Mouse (Mus musculus) MEL (cell line): ENCODE data around the gene Dcaf10. TPM values are rescaled to one million over a fixed set of nuclear protein-coding genes. Genes with fewer than 3 reads are reported as not detected.

ENCODE experiments used
- DNase-seq: peaks from one replicate; pipeline ENCODE4 v3.0.0; 2011; ENCODE audit warnings: low read depth, low spot score
- H3K27ac ChIP-seq: 2 replicates; pipeline ENCODE4 v1.5.1; 2012; ENCODE audit warnings: low read depth, mild to moderate bottlenecking, control low read depth, low read length, moderate library complexity; ENCODE audit not compliant: control insufficient read depth
- H3K27me3 ChIP-seq, 2 experiments: fragments of 150-350 bp in 1 of 2; sonication (generic) in 1 of 2; 2 replicates each; pipeline ENCODE4 v1.6.1; 2012; ENCODE audit warnings: low read length in 2 of 2, mild to moderate bottlenecking in 2 of 2, improper control_type of control experiment in 1 of 2, moderate library complexity in 1 of 2; ENCODE audit not compliant: insufficient read depth in 2 of 2, control insufficient read depth in 1 of 2
- H3K36me3 ChIP-seq, 2 experiments: 2 replicates each; pipeline ENCODE4 v1.6.1; 2012 to 2014; ENCODE audit warnings: low read length in 2 of 2, improper control_type of control experiment in 1 of 2, inconsistent platforms in 1 of 2, mild to moderate bottlenecking in 1 of 2; ENCODE audit not compliant: insufficient read depth in 2 of 2, control insufficient read depth in 1 of 2
- H3K4me1 ChIP-seq, 2 experiments: fragments of 150-350 bp in 1 of 2; sonication (generic) in 1 of 2; 2 replicates each; pipeline ENCODE4 v1.6.1; 2012; ENCODE audit warnings: low read length in 2 of 2, improper control_type of control experiment in 1 of 2, mild to moderate bottlenecking in 1 of 2; ENCODE audit not compliant: insufficient read depth in 2 of 2, control insufficient read depth in 1 of 2
- H3K4me3 ChIP-seq, 2 experiments: fragments of 150-350 bp in 1 of 2; sonication (generic) in 1 of 2; 2 replicates each; pipeline ENCODE4 v1.5.1; 2012; ENCODE audit warnings: low read depth in 2 of 2, low read length in 2 of 2, mild to moderate bottlenecking in 2 of 2, moderate library complexity in 2 of 2, control low read depth in 1 of 2, improper control_type of control experiment in 1 of 2; ENCODE audit not compliant: control insufficient read depth in 1 of 2, insufficient read depth in 1 of 2
- H3K79me2 ChIP-seq: 2 replicates; pipeline ENCODE4 v1.6.1; 2012; ENCODE audit warnings: mild to moderate bottlenecking, low read length, moderate library complexity; ENCODE audit not compliant: control insufficient read depth, poor library complexity, insufficient read depth
- H3K9ac ChIP-seq: 2 replicates; pipeline ENCODE4 v1.6.1; 2012; ENCODE audit warnings: low read depth, mild to moderate bottlenecking, control low read depth, low read length, moderate library complexity; ENCODE audit not compliant: control insufficient read depth, poor library complexity, severe bottlenecking
- H3K9me3 ChIP-seq: fragments of 150-350 bp; sonication (generic); replicated peaks from 2 replicates; pipeline ENCODE4 v1.6.1; 2012; ENCODE audit warnings: mild to moderate bottlenecking, low read length, improper control_type of control experiment, moderate library complexity; ENCODE audit not compliant: insufficient read depth
- BHLHE40 ChIP-seq: IDR thresholded peaks from 2 replicates; pipeline ENCODE4 v1.6.1; 2012; ENCODE audit warnings: low read depth, mild to moderate bottlenecking, inconsistent platforms, low read length, improper control_type of control experiment, borderline replicate concordance
- CHD1 ChIP-seq: IDR thresholded peaks from 2 replicates; pipeline ENCODE4 v1.6.1; 2012; ENCODE audit warnings: low read depth, mild to moderate bottlenecking, inconsistent platforms, low read length, improper control_type of control experiment
- CHD2 ChIP-seq: IDR thresholded peaks from 2 replicates; pipeline ENCODE4 v1.6.1; 2011; ENCODE audit warnings: low read length, improper control_type of control experiment
- CTCF ChIP-seq, 3 experiments: IDR thresholded peaks in 2 of 3; conservative IDR thresholded peaks in 1 of 3; 2 replicates each; pipeline ENCODE4 v1.5.1; 2011 to 2012; ENCODE audit warnings: low read length in 3 of 3, low read depth in 2 of 3, mild to moderate bottlenecking in 2 of 3, improper control_type of control experiment in 1 of 3, inconsistent platforms in 1 of 3, mixed read lengths in 1 of 3, moderate library complexity in 1 of 3; ENCODE audit not compliant: control insufficient read depth in 1 of 3, insufficient read depth in 1 of 3, poor library complexity in 1 of 3, severe bottlenecking in 1 of 3
- ELF1 ChIP-seq: IDR thresholded peaks from 2 replicates; pipeline ENCODE4 v1.6.1; 2014; ENCODE audit warnings: low read depth, mild to moderate bottlenecking, inconsistent platforms, low read length, improper control_type of control experiment, moderate library complexity
- EP300 ChIP-seq, 2 experiments: IDR thresholded peaks; 2 replicates each; pipeline ENCODE4 v1.6.1; 2011; ENCODE audit warnings: improper control_type of control experiment in 2 of 2, low read length in 2 of 2, low read depth in 1 of 2, mild to moderate bottlenecking in 1 of 2
- ETS1 ChIP-seq: IDR thresholded peaks from 2 replicates; pipeline ENCODE4 v1.6.1; 2012; ENCODE audit warnings: low read depth, mild to moderate bottlenecking, inconsistent platforms, low read length, improper control_type of control experiment, moderate library complexity
- GATA1 ChIP-seq: IDR thresholded peaks from 2 replicates; pipeline ENCODE4 v1.6.1; 2011; ENCODE audit warnings: low read depth, low read length, improper control_type of control experiment
- HCFC1 ChIP-seq: IDR thresholded peaks from 2 replicates; pipeline ENCODE4 v1.6.1; 2012; ENCODE audit warnings: low read depth, mild to moderate bottlenecking, inconsistent platforms, low read length, improper control_type of control experiment, moderate library complexity
- KAT2A ChIP-seq: conservative IDR thresholded peaks from 2 replicates; pipeline ENCODE4 v1.6.1; 2012; ENCODE audit warnings: low read depth, low read length, improper control_type of control experiment, inconsistent platforms
- MAFK ChIP-seq: IDR thresholded peaks from 2 replicates; pipeline ENCODE4 v1.6.1; 2011; ENCODE audit warnings: low read depth, mild to moderate bottlenecking, low read length, improper control_type of control experiment, borderline replicate concordance
- MAX ChIP-seq: IDR thresholded peaks from 2 replicates; pipeline ENCODE4 v1.6.1; 2011; ENCODE audit warnings: low read length, improper control_type of control experiment
- MAZ ChIP-seq: IDR thresholded peaks from 2 replicates; pipeline ENCODE4 v1.6.1; 2012; ENCODE audit warnings: low read depth, mild to moderate bottlenecking, inconsistent platforms, low read length, improper control_type of control experiment
- MEF2A ChIP-seq: IDR thresholded peaks from 2 replicates; pipeline ENCODE4 v1.6.1; 2014; ENCODE audit warnings: low read depth, mild to moderate bottlenecking, inconsistent platforms, low read length, improper control_type of control experiment; ENCODE audit not compliant: poor library complexity, insufficient replicate concordance, severe bottlenecking; ENCODE audit errors: extremely low read depth
- MXI1 ChIP-seq: IDR thresholded peaks from 2 replicates; pipeline ENCODE4 v1.6.1; 2011; ENCODE audit warnings: mild to moderate bottlenecking, low read depth, low read length, improper control_type of control experiment
- MYC ChIP-seq: IDR thresholded peaks from 2 replicates; pipeline ENCODE4 v1.6.1; 2011; ENCODE audit warnings: low read depth, mild to moderate bottlenecking, low read length, improper control_type of control experiment, moderate library complexity
- NELFE ChIP-seq: IDR thresholded peaks from 2 replicates; pipeline ENCODE4 v1.6.1; 2011; ENCODE audit warnings: low read depth, low read length, improper control_type of control experiment
- NRF1 ChIP-seq: IDR thresholded peaks from 2 replicates; pipeline ENCODE4 v1.6.1; 2014; ENCODE audit warnings: low read depth, mild to moderate bottlenecking, inconsistent platforms, low read length, improper control_type of control experiment, moderate library complexity; ENCODE audit not compliant: poor library complexity, insufficient read depth, severe bottlenecking
- RAD21 ChIP-seq: IDR thresholded peaks from 2 replicates; pipeline ENCODE4 v1.6.1; 2011; ENCODE audit warnings: mild to moderate bottlenecking, low read depth, low read length, improper control_type of control experiment
- SIN3A ChIP-seq: IDR thresholded peaks from 2 replicates; pipeline ENCODE4 v1.6.1; 2012; ENCODE audit warnings: low read length, improper control_type of control experiment, inconsistent platforms
- TAL1 ChIP-seq: IDR thresholded peaks from 2 replicates; pipeline ENCODE4 v1.6.1; 2012; ENCODE audit warnings: mild to moderate bottlenecking, inconsistent platforms, low read length, moderate library complexity, mixed read lengths
- TBP ChIP-seq: IDR thresholded peaks from 2 replicates; pipeline ENCODE4 v1.8.0; 2011; ENCODE audit warnings: low read depth, low read length, improper control_type of control experiment
- UBTF ChIP-seq: IDR thresholded peaks from 2 replicates; pipeline ENCODE4 v1.6.1; 2012; ENCODE audit warnings: low read depth, mild to moderate bottlenecking, inconsistent platforms, low read length, improper control_type of control experiment, moderate library complexity, borderline replicate concordance; ENCODE audit not compliant: insufficient read depth
- USF1 ChIP-seq: IDR thresholded peaks from 2 replicates; pipeline ENCODE4 v1.6.1; 2014; ENCODE audit warnings: low read depth, mild to moderate bottlenecking, inconsistent platforms, low read length, improper control_type of control experiment, moderate library complexity
- USF2 ChIP-seq, 2 experiments: IDR thresholded peaks; 2 replicates each; pipeline ENCODE4 v1.6.1; 2011 to 2012; ENCODE audit warnings: improper control_type of control experiment in 2 of 2, low read length in 2 of 2, borderline replicate concordance in 1 of 2, inconsistent platforms in 1 of 2, low read depth in 1 of 2, mild to moderate bottlenecking in 1 of 2; ENCODE audit not compliant: insufficient read depth in 1 of 2
- ZC3H11A ChIP-seq: IDR thresholded peaks from 2 replicates; pipeline ENCODE4 v1.6.1; 2012; ENCODE audit warnings: low read depth, mild to moderate bottlenecking, inconsistent platforms, low read length, improper control_type of control experiment
- polyA plus RNA-seq, 2 experiments: library from polyadenylated mRNA; stranded (reverse) in 1 of 2; unstranded in 1 of 2; fragments of >175 nt in 1 of 2; fragments of >200 nt in 1 of 2; gene quantifications; 2 replicates each; pipeline versions ENCODE4 v1.2.1 to v1.2.4; 2012; ENCODE audit warnings: low replicate concordance in 2 of 2, low read depth in 1 of 2; ENCODE audit not compliant: insufficient read length in 2 of 2, insufficient read depth in 1 of 2, missing spikeins in 1 of 2
- total RNA-seq: library from RNA; depleted of rRNA; stranded (reverse); fragments of 300-350 nt; gene quantifications from 2 replicates; pipeline ENCODE4 v1.2.3, GENCODE M21; 2012

Dcaf10 gene
- total and polyA plus RNA-seq, 3 experiments: 7.6 to 10.7 TPM; not detected in 1

DNA sequence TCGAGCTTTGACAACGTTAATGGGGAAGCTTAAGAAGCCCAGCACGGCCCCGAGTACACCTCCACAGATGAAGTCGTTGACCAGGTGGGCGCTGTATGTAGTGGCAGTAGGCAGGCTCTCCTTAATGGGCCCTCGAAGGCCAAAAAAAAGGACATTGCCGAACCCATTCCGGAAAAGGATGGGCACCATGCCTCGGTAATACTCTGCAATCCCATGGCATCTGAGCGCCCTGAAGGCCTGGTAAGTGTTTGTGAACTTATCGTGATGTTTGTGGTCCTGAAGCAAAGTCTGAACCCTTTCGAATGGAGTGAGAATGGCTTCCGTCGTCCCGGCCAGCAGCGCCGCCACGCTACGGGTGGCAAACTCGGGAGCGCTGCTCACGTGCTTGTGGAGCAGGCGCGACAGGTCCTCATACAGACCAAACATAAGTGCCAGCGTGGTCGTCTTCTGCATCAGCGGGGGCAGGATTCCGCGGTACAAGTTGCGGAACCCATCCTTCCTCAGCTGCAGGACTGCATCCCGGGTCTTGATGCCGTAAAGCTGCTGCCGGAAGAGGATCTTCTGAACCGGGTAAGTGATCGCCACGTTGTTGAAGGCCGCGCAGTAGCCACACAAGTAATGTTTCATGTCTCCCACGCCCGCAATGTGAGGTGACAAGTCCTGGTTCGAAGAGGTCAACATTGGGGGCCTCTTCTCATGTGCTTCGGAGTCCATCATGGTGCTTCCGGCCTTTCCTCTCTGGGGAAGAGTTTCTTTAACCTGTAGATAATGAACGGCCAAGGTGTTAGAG, 57.7 kb downstream of the Dcaf10 start:
- Histone ChIP-seq H3K27me3 (no peaks in the 10 kb centered on the region), H3K79me2 (peaks cover 11% of the 10 kb centered on the region; the same call in 1 of the 2 replicates)
- TF ChIP-seq ELF1 (no peak), BHLHE40 (no peak), USF2 (IDR thresholded peaks at IDR 0.05; ENCODE audit: borderline replicate concordance in 1 of 2, insufficient read depth in 1 of 2, low read depth in 1 of 2, low read length in 2 of 2) (no peak), MEF2A (no peak), ZC3H11A (no peak), MYC (no peak), MAZ (no peak), MAX (no peak), MXI1 (no peak), UBTF (no peak), CHD1 (no peak), NELFE (no peak), SIN3A (no peak), TAL1 (no peak), NRF1 (no peak), HCFC1 (no peak), GATA1 (no peak)
- TF ChIP-seq, all 39 proteins: peak for 0
- no peaks in the 10 kb centered on the region for H3K9me3 ChIP-seq
- no peak overlapping the region for H3K4me3 ChIP-seq
- H3K4me1 ChIP-seq: peaks cover 6 to 22% of the 10 kb centered on the region in 2 experiments
- peaks cover 14 to 24% of the 10 kb centered on the region in 2 experiments for H3K36me3 ChIP-seq
- no peak overlapping the region for H3K27ac ChIP-seq
- H3K9ac ChIP-seq: no peak overlapping the region
- no peak for DNase-seq

DNA sequence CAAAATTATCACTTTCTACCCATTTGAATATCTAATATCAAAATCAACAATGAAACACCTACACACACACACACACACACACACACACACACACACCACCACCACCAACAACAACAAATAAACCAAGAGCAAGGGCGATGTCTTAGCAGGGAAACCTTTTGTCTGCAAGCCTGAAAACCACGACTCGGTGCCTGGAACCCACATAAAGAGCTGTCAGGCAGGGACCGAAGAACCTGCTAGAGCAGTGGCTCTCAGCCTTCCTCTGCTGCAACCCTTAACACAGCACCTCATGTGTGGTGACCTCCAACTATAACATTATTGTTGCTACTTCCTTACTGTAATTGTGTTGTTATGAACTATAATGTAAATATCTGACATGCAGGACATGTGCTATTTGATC, 60.4 kb downstream of the Dcaf10 start:
- no peak overlapping the region for H3K9ac ChIP-seq
- H3K79me2 ChIP-seq: peaks cover 20% of the 10 kb centered on the region
- no peaks in the 10 kb centered on the region for H3K9me3 ChIP-seq
- no peak for TF ChIP-seq USF1
- no peak for TF ChIP-seq MXI1
- TF ChIP-seq HCFC1: no peak
- TF ChIP-seq MAFK: no peak
- TF ChIP-seq USF2 (IDR thresholded peaks at IDR 0.05; ENCODE audit: borderline replicate concordance in 1 of 2, insufficient read depth in 1 of 2, low read depth in 1 of 2, low read length in 2 of 2): no peak
- no peak for TF ChIP-seq TBP
- TF ChIP-seq CTCF (IDR thresholded peaks at IDR 0.05 in 2 of 3, conservative IDR thresholded peaks at IDR 0.05 in 1 of 3; ENCODE audit: control insufficient read depth in 1 of 3, insufficient read depth in 1 of 3, low read depth in 2 of 3, low read length in 3 of 3, poor library complexity in 1 of 3, severe bottlenecking in 1 of 3): no peak
- no peak for TF ChIP-seq CHD2
- no peak for TF ChIP-seq ETS1
- no peak for TF ChIP-seq EP300 (IDR thresholded peaks at IDR 0.05; ENCODE audit: low read depth in 1 of 2, low read length in 2 of 2)
- no peak for TF ChIP-seq NRF1
- TF ChIP-seq RAD21: no peak
- TF ChIP-seq ELF1: no peak
- TF ChIP-seq SIN3A: no peak
- no peak for TF ChIP-seq KAT2A
- TF ChIP-seq, all 39 proteins: peak for 0
- DNase-seq: no peak
- H3K27me3 ChIP-seq: no peaks in the 10 kb centered on the region
- peaks cover 10 to 36% of the 10 kb centered on the region in 2 experiments for H3K4me1 ChIP-seq
- H3K36me3 ChIP-seq: peaks cover 14 to 32% of the 10 kb centered on the region in 2 experiments
- peak overlapping the region; percentile 62 for H3K27ac ChIP-seq
- peak overlapping the region in 1 of 2 experiments; percentile 13; a peak in 1 of 4 replicates for H3K4me3 ChIP-seq
